Comparison of ENCODE assay signal across 12 mouse cellular contexts in the genomic region with DNA sequence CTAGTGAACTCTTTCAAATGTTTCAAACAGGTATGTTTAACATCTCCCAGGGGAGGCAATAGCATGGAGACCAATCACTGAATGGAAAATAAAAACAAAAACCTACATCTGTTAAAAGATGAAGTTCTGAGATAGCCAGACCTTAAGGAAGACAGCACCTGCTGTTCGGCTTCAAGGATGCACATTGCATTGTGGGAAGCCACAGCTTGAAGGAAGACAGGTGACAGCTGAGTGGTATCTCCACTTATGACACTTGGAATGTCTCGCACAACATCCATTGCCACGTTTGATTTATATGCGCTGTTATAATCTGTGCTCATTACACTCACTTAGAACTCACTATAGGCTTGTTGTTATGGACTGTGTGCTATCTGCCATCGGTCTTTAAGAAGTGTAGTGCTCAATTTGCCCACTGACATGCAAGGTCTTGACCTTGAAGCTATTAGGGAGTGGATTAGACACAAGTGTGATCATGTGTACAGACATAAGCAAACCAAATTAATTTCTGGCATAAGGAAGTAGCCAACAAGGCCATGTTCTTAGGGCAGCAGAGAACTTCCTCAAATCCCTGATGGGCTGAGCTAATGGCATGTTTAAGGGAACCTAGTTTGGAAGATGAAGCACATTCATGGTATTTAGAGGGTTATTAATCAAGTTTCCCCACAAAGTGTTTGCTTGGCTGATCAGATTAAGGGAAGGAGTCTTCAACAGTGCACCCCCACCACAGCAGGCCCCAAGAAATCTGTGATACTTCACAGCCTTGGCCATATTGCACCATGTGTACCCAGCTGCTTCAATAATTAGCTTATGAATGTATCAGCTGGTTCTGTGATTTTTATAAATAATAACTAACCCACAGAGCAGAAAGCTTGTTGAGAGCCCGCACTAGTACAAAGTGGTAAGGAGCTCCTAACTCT.
DNase-seq lines count a peak whose midpoint lies in the region; ATAC-seq and TF ChIP-seq lines count a peak whose summit lies in the region.
"Had no signal": no experiment of that assay in that cellular context is flagged by ENCODE, and none has a peak within 500 bp of the region (broad histone marks: within the 10 kb centered on the region; RNA-seq: fewer than 3 reads in every experiment).

No protein-coding gene starts in this region.

- no peaks in the 10 kb centered on the region for H3K79me3 ChIP-seq in C2C12 (ENCODE audit: low read depth)

- H3K4me1 ChIP-seq in heart, embryonic 11.5 days (ENCODE audit: control insufficient read depth, insufficient read depth, low read length) = no peaks in the 10 kb centered on the region
- peaks cover 8% of the 10 kb centered on the region for H3K4me1 ChIP-seq in forebrain, postnatal 0 days (ENCODE audit: insufficient read depth)
- H3K4me1 ChIP-seq in midbrain, embryonic 13.5 days (replicated peaks) = peaks cover 33% of the 10 kb centered on the region
- H3K4me1 ChIP-seq: heart, embryonic 15.5 days; intestine, embryonic 15.5 days had no signal

- DNase-seq in heart, adult 11 months = peak; percentile 68
- peak; percentile 48 for DNase-seq in forebrain, postnatal 0 days
- no peak for DNase-seq in urinary bladder, postnatal 4 days (ENCODE audit: low spot score in 2 of 2)
- no peak for DNase-seq in lung, adult 18-20 months
- DNase-seq in right cerebral cortex, postnatal 14 days = no peak
- DNase-seq: lung, embryonic 14.5 days; thymus, postnatal 4 days had no signal

- no peak overlapping the region for H3K4me3 ChIP-seq in heart, embryonic 11.5 days (ENCODE audit: low read depth, low read length)
- H3K4me3 ChIP-seq in C2C12 (ENCODE audit: insufficient read depth, poor library complexity, severe bottlenecking) = no peak overlapping the region
- H3K4me3 ChIP-seq in forebrain, postnatal 0 days (ENCODE audit: low read depth, low read length) = no peak overlapping the region
- no peak overlapping the region for H3K4me3 ChIP-seq in midbrain, embryonic 13.5 days (replicated peaks)
- H3K4me3 ChIP-seq: heart, embryonic 15.5 days; intestine, embryonic 15.5 days had no signal

- no peak overlapping the region for H3ac ChIP-seq in C2C12 (ENCODE audit: control insufficient read depth, insufficient read length, low read depth)

- no peak overlapping the region for H3K4me2 ChIP-seq in heart, embryonic 11.5 days
- no peak overlapping the region for H3K4me2 ChIP-seq in forebrain, postnatal 0 days (ENCODE audit: low read depth)
- H3K4me2 ChIP-seq in midbrain, embryonic 13.5 days (replicated peaks) = no peak overlapping the region
- H3K4me2 ChIP-seq: heart, embryonic 15.5 days; intestine, embryonic 15.5 days; lung, embryonic 14.5 days had no signal

- no peaks in the 10 kb centered on the region for H3K9me3 ChIP-seq in heart, embryonic 11.5 days (replicated peaks; ENCODE audit: control insufficient read depth, low read length)
- no peaks in the 10 kb centered on the region for H3K9me3 ChIP-seq in forebrain, postnatal 0 days (ENCODE audit: low read length)
- no peaks in the 10 kb centered on the region for H3K9me3 ChIP-seq in midbrain, embryonic 13.5 days
- H3K9me3 ChIP-seq: heart, embryonic 15.5 days; intestine, embryonic 15.5 days had no signal

- no peak overlapping the region for H3K27ac ChIP-seq in heart, embryonic 11.5 days (ENCODE audit: low read depth, low read length)
- peak overlapping the region; percentile 62; the same call in 1 of the 2 replicates for H3K27ac ChIP-seq in forebrain, postnatal 0 days (ENCODE audit: low read depth, low read length)
- H3K27ac ChIP-seq in midbrain, embryonic 13.5 days = peak overlapping the region; percentile 76
- H3K27ac ChIP-seq: heart, embryonic 15.5 days; intestine, embryonic 15.5 days had no signal

- no peak for TF ChIP-seq CTCF in C2C12 (IDR thresholded peaks at IDR 0.05; ENCODE audit: control insufficient read depth, insufficient read depth, insufficient read length)
- no peak for TF ChIP-seq CTCF in forebrain, postnatal 0 days (IDR thresholded peaks at IDR 0.05; ENCODE audit: low read depth)

- 77% methylated on average over 6 of the region's 6 CpGs for WGBS in heart, embryonic 11.5 days (ENCODE audit: insufficient replicate concordance)
- 53% methylated on average over 6 of the region's 6 CpGs for WGBS in forebrain, postnatal 0 days
- 58% methylated on average over 6 of the region's 6 CpGs for WGBS in midbrain, embryonic 13.5 days

- no peaks in the 10 kb centered on the region for H3K27me3 ChIP-seq in heart, embryonic 11.5 days (ENCODE audit: control insufficient read depth, insufficient read depth, low read length)
- H3K27me3 ChIP-seq in C2C12 (ENCODE audit: control insufficient read depth, insufficient read depth, insufficient read length) = no peaks in the 10 kb centered on the region
- H3K27me3 ChIP-seq in forebrain, postnatal 0 days (ENCODE audit: insufficient read depth, low read length) = no peaks in the 10 kb centered on the region
- 0 out of 2 replicates have a peak, but pooled peaks cover 2% of the 10 kb centered on the region for H3K27me3 ChIP-seq in midbrain, embryonic 13.5 days
- H3K27me3 ChIP-seq: heart, embryonic 15.5 days; intestine, embryonic 15.5 days had no signal

- no peaks in the 10 kb centered on the region for H3K36me3 ChIP-seq in heart, embryonic 11.5 days (ENCODE audit: control insufficient read depth, insufficient read depth, low read length)
- peaks cover 9% of the 10 kb centered on the region for H3K36me3 ChIP-seq in C2C12 (ENCODE audit: control insufficient read depth, insufficient read depth)
- H3K36me3 ChIP-seq in forebrain, postnatal 0 days (ENCODE audit: insufficient read depth) = peaks cover 3% of the 10 kb centered on the region; the same call in 1 of the 2 replicates
- no peaks in the 10 kb centered on the region for H3K36me3 ChIP-seq in midbrain, embryonic 13.5 days
- H3K36me3 ChIP-seq: heart, embryonic 15.5 days; intestine, embryonic 15.5 days had no signal

- no peak for ATAC-seq in heart, embryonic 11.5 days (replicated peaks; ENCODE audit: insufficient number of reproducible peaks, low FRiP score, low TSS enrichment)
- peak; percentile 63 for ATAC-seq in forebrain, postnatal 0 days
- peak; percentile 54; the same call in 1 of the 2 replicates for ATAC-seq in midbrain, embryonic 13.5 days
- ATAC-seq: intestine, embryonic 15.5 days had no signal

- H3K79me2 ChIP-seq in C2C12 (ENCODE audit: control insufficient read depth, insufficient read depth) = no peaks in the 10 kb centered on the region

- H3K9ac ChIP-seq in heart, embryonic 11.5 days (ENCODE audit: low read depth, low read length) = no peak overlapping the region
- H3K9ac ChIP-seq in forebrain, postnatal 0 days = no peak overlapping the region; the same call in 1 of the 2 replicates
- H3K9ac ChIP-seq in midbrain, embryonic 13.5 days (replicated peaks) = no peak overlapping the region
- H3K9ac ChIP-seq: heart, embryonic 15.5 days; intestine, embryonic 15.5 days; lung, embryonic 14.5 days had no signal

TF ChIP-seq in C2C12, 6 proteins besides CTCF, POLR2A, EP300 and RAD21:
- TF ChIP-seq MAX (IDR thresholded peaks at IDR 0.05) (no peak), USF1 (IDR thresholded peaks at IDR 0.05; ENCODE audit: low read depth) (no peak), FOSL1 (IDR thresholded peaks at IDR 0.05; ENCODE audit: insufficient read depth, low read length, poor library complexity, severe bottlenecking) (no peak), MYOD1 (IDR thresholded peaks at IDR 0.05; ENCODE audit: control insufficient read depth, insufficient read length, low read depth) (peak; percentile 18)

Comparison
In these comparisons a context has a peak if more than half of its experiments do, and no peak if none do; other contexts are left out.
1. DNase-seq: peak in heart, adult 11 months (single experiment) and forebrain, postnatal 0 days (single experiment); none in urinary bladder, postnatal 4 days (0 of 2), lung, adult 18-20 months (0 of 2) and right cerebral cortex, postnatal 14 days (single experiment).